Mouse (Mus musculus): ENCODE measurements around the gene Fkbp4.
"Not testable (repeated sequence)": the region's sequence is repeated elsewhere in the genome, so short reads cannot be mapped to it uniquely, and the experiment has no call there.

The Fkbp4 gene

GRCm38 (mm10) chr6:128389185-128389584 is 49.3 kb downstream of the Fkbp4 start:
- DNase-seq = no peak

- no peak for DNase-seq
These were observed 53.5 kb downstream of the Fkbp4 start for GRCm38 (mm10) chr6:128385026-128385425.

GRCm38 (mm10) chr6:128383752-128384151 is 54.7 kb downstream of the Fkbp4 start:
- DNase-seq = no peak

GRCm38 (mm10) chr6:128381254-128381653 is 57.2 kb downstream of the Fkbp4 start:
- no peak for DNase-seq

DNA sequence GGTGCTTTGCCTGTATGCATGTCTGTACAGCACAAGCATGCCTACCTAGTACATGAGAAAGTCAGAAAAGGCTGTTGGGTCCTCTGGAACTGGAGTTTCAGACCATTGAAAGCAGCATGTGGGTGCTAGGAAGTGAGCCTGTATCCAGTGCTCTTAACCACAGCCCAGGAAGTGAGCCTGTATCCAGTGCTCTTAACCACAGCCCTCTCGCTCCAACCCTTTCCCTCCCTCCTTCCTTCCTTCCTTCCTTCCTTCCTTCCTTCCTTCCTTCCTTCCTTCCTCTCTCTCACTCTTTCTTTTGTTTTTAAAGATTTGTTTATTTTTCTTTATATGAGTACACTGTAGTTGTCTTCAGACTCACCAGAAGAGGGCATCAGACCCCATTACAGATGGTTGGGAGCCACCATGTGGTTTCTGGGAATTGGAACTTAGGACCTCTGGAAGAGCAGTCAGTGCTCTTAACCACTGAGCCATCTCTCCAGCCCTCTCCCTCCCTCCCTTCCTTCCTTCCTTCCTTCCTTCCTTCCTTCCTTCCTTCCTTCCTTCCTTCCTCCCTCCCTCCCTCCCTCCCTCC is 57.8 kb downstream of the Fkbp4 start:
- DNase-seq = not testable (repeated sequence)

Data from thymus, postnatal 4 days (tissue).